Mouse (Mus musculus): ENCODE measurements around the gene Sbno2. TPM values are rescaled to one million over a fixed set of nuclear protein-coding genes. Genes with fewer than 3 reads are reported as not detected.
A peak's percentile ranks its signal among the peaks of the same experiment; 100 is the strongest.

Gene Sbno2
- total and polyA plus RNA-seq, 3 experiments: 10.6 to 16.9 (median 11.2) TPM

GRCm38 (mm10) chr10:80144159-80144558, 38.8 kb upstream of the Sbno2 start:
- no peaks in the 10 kb centered on the region for H3K36me3 ChIP-seq (ENCODE audit: control insufficient read depth, insufficient read depth, low read length)
- H3K4me1 ChIP-seq (ENCODE audit: control insufficient read depth, insufficient read depth, low read length): peaks cover 18% of the 10 kb centered on the region
- peaks cover 4% of the 10 kb centered on the region for H3K79me2 ChIP-seq (replicated peaks; ENCODE audit: control insufficient read depth, insufficient read depth, low read length)
- intact Hi-C loops (cut with DNase I): loop anchor here (5.0 kb wide), 1 partner anchor 217 kb away; the partner anchor contains the start of gene Arid3a
- no peak overlapping the region for H3K27ac ChIP-seq
- no peaks in the 10 kb centered on the region; the same call in 1 of the 2 replicates for H3K27me3 ChIP-seq (ENCODE audit: control insufficient read depth, insufficient read depth, low read length)
- H3K9ac ChIP-seq (ENCODE audit: low read depth, low read length): no peak overlapping the region
- no peak for DNase-seq
- whole genome bisulfite sequencing: 73% methylated on average over 12 of the region's 12 CpGs
- TF ChIP-seq POLR2A (IDR thresholded peaks at IDR 0.05; ENCODE audit: insufficient read depth, low read depth, low read length): no peak
- no peak for TF ChIP-seq EP300 (IDR thresholded peaks at IDR 0.05; ENCODE audit: insufficient read depth, low read depth, low read length)
- TF ChIP-seq CTCF (IDR thresholded peaks at IDR 0.05): no peak
- H3K4me3 ChIP-seq: no peak overlapping the region

GRCm38 (mm10) chr10:80143664-80144063, 38.3 kb upstream of the Sbno2 start:
- Histone ChIP-seq H3K79me2 (replicated peaks; ENCODE audit: control insufficient read depth, insufficient read depth, low read length) (peaks cover 4% of the 10 kb centered on the region), H3K4me1 (ENCODE audit: control insufficient read depth, insufficient read depth, low read length) (peaks cover 18% of the 10 kb centered on the region), H3K27me3 (ENCODE audit: control insufficient read depth, insufficient read depth, low read length) (no peaks in the 10 kb centered on the region; the same call in 1 of the 2 replicates), H3K4me3 (peak overlapping the region; percentile 2; the same call in 1 of the 2 replicates), H3K27ac (no peak overlapping the region), H3K36me3 (ENCODE audit: control insufficient read depth, insufficient read depth, low read length) (no peaks in the 10 kb centered on the region), H3K9ac (ENCODE audit: low read depth, low read length) (no peak overlapping the region)
- DNase-seq: no peak
- intact Hi-C loops (cut with DNase I): loop anchor here (5.0 kb wide), 1 partner anchor 216 kb away; the partner anchor contains the start of gene Arid3a
- no peak for TF ChIP-seq CTCF (IDR thresholded peaks at IDR 0.05)
- TF ChIP-seq EP300 (IDR thresholded peaks at IDR 0.05; ENCODE audit: insufficient read depth, low read depth, low read length): no peak
- TF ChIP-seq POLR2A (IDR thresholded peaks at IDR 0.05; ENCODE audit: insufficient read depth, low read depth, low read length): 0 out of 2 replicates have a peak, but pooled peaks have one; percentile 16
- WGBS: 66% methylated on average over 7 of the region's 7 CpGs

GRCm38 (mm10) chr10:80142530-80142925, 37.2 kb upstream of the Sbno2 start:
- Histone ChIP-seq H3K4me3 (peak overlapping the region; percentile 84), H3K4me1 (ENCODE audit: control insufficient read depth, insufficient read depth, low read length) (peaks cover 19% of the 10 kb centered on the region), H3K36me3 (ENCODE audit: control insufficient read depth, insufficient read depth, low read length) (no peaks in the 10 kb centered on the region), H3K9ac (ENCODE audit: low read depth, low read length) (peak overlapping the region; percentile 99), H3K27ac (peak overlapping the region; percentile 95), H3K27me3 (ENCODE audit: control insufficient read depth, insufficient read depth, low read length) (no peaks in the 10 kb centered on the region; the same call in 1 of the 2 replicates), H3K79me2 (replicated peaks; ENCODE audit: control insufficient read depth, insufficient read depth, low read length) (peaks cover 4% of the 10 kb centered on the region)
- TF ChIP-seq CTCF (IDR thresholded peaks at IDR 0.05): no peak
- no peak; the same call in 1 of the 2 replicates for TF ChIP-seq POLR2A (IDR thresholded peaks at IDR 0.05; ENCODE audit: insufficient read depth, low read depth, low read length)
- no peak for TF ChIP-seq EP300 (IDR thresholded peaks at IDR 0.05; ENCODE audit: insufficient read depth, low read depth, low read length)
- WGBS: 0% methylated on average over 15 of the region's 15 CpGs
- no peak for DNase-seq
- intact Hi-C loops (cut with DNase I): loop anchor here (5.0 kb wide), 1 partner anchor 215 kb away; the partner anchor contains the start of gene Arid3a

GRCm38 (mm10) chr10:80141786-80142529, 36.6 kb upstream of the Sbno2 start:
- peak overlapping the region; percentile 95 for H3K27ac ChIP-seq
- H3K4me1 ChIP-seq (ENCODE audit: control insufficient read depth, insufficient read depth, low read length): peaks cover 14% of the 10 kb centered on the region
- H3K9ac ChIP-seq (ENCODE audit: low read depth, low read length): peak overlapping the region; percentile 99
- under 1% methylated on average over 43 of the region's 43 CpGs for WGBS
- intact Hi-C loops (cut with DNase I): loop anchor here (1.0 to 5.0 kb wide), 4 partner anchors 25 to 215 kb away; partner anchors contain the start of genes Arid3a, Tmem259 and Wdr18
- peak overlapping the region; percentile 84 for H3K4me3 ChIP-seq
- peaks cover 4% of the 10 kb centered on the region for H3K79me2 ChIP-seq (replicated peaks; ENCODE audit: control insufficient read depth, insufficient read depth, low read length)
- H3K27me3 ChIP-seq (ENCODE audit: control insufficient read depth, insufficient read depth, low read length): no peaks in the 10 kb centered on the region; the same call in 1 of the 2 replicates
- TF ChIP-seq POLR2A (IDR thresholded peaks at IDR 0.05; ENCODE audit: insufficient read depth, low read depth, low read length) (peak; percentile 98), CTCF (IDR thresholded peaks at IDR 0.05) (no peak), EP300 (IDR thresholded peaks at IDR 0.05; ENCODE audit: insufficient read depth, low read depth, low read length) (peak; percentile 79)
- H3K36me3 ChIP-seq (ENCODE audit: control insufficient read depth, insufficient read depth, low read length): no peaks in the 10 kb centered on the region
- DNase-seq: peak; percentile 92 to 96

- Histone ChIP-seq H3K4me3 (peak overlapping the region; percentile 47), H3K27ac (peak overlapping the region; percentile 95), H3K36me3 (ENCODE audit: control insufficient read depth, insufficient read depth, low read length) (no peaks in the 10 kb centered on the region), H3K27me3 (ENCODE audit: control insufficient read depth, insufficient read depth, low read length) (no peaks in the 10 kb centered on the region; the same call in 1 of the 2 replicates), H3K4me1 (ENCODE audit: control insufficient read depth, insufficient read depth, low read length) (peaks cover 8% of the 10 kb centered on the region), H3K9ac (ENCODE audit: low read depth, low read length) (peak overlapping the region; percentile 76), H3K79me2 (replicated peaks; ENCODE audit: control insufficient read depth, insufficient read depth, low read length) (peaks cover 4% of the 10 kb centered on the region)
- intact Hi-C loops (cut with DNase I): loop anchor here (1.0 to 5.0 kb wide), 4 partner anchors 24 to 214 kb away; partner anchors contain the start of genes Arid3a, Tmem259 and Wdr18
- TF ChIP-seq EP300 (IDR thresholded peaks at IDR 0.05; ENCODE audit: insufficient read depth, low read depth, low read length): peak; percentile 81; the same call in 1 of the 2 replicates
- TF ChIP-seq CTCF (IDR thresholded peaks at IDR 0.05): peak; percentile 79
- peak; percentile 83 for TF ChIP-seq POLR2A (IDR thresholded peaks at IDR 0.05; ENCODE audit: insufficient read depth, low read depth, low read length)
- WGBS: under 1% methylated on average over 29 of the region's 29 CpGs
- peak; percentile 95 to 98 for DNase-seq
These were observed 35.9 kb upstream of the Sbno2 start for GRCm38 (mm10) chr10:80141243-80141642.
